Mouse (Mus musculus): ENCODE measurements around the gene Lsamp.

DNA sequence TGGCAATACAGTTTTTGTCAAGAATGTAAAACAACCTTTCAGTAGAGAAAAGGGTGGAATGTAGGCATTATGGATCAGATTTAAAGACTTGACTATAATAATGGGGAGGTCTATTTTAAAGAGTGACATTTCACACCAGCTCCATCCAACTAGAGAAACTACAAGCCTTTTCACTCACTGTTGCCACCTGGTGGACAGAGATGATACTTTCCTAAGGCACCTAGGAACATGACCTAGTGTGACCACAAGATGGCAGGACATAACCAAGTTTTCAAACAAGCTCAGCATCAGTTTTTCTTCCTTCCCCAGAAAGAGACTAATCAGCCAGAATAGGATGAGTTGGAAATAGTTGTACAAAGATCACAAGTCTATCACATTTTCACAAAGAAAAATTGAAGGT lies 2180.8 kb downstream of the Lsamp start:
- TF ChIP-seq CEBPB (IDR thresholded peaks at IDR 0.05; ENCODE audit: insufficient read depth, poor library complexity, severe bottlenecking) (no peak), MYOD1 (IDR thresholded peaks at IDR 0.05; ENCODE audit: control insufficient read depth in 1 of 3, insufficient read length in 2 of 3, low read depth in 2 of 3) (no peak), MYOG (IDR thresholded peaks at IDR 0.05; ENCODE audit: control insufficient read depth in 1 of 3, insufficient read depth in 1 of 3, insufficient read length in 2 of 3, low read depth in 2 of 3) (no peak), E2F4 (IDR thresholded peaks at IDR 0.05; ENCODE audit: insufficient read depth) (no peak), MAX (IDR thresholded peaks at IDR 0.05; ENCODE audit: low read depth) (no peak), USF1 (IDR thresholded peaks at IDR 0.05; ENCODE audit: low read depth) (no peak), POLR2A (IDR thresholded peaks at IDR 0.05; ENCODE audit: insufficient read length, low read depth) (no peak), TCF12 (IDR thresholded peaks at IDR 0.05; ENCODE audit: insufficient read depth, poor library complexity, severe bottlenecking) (no peak)
